Mouse (Mus musculus): ENCODE data around the gene Senp1. TPM values are rescaled to one million over a fixed set of nuclear protein-coding genes. Genes with fewer than 3 reads are reported as not detected.

Senp1 gene
- polyA plus RNA-seq, 1 experiment = 43.6 TPM

DNA sequence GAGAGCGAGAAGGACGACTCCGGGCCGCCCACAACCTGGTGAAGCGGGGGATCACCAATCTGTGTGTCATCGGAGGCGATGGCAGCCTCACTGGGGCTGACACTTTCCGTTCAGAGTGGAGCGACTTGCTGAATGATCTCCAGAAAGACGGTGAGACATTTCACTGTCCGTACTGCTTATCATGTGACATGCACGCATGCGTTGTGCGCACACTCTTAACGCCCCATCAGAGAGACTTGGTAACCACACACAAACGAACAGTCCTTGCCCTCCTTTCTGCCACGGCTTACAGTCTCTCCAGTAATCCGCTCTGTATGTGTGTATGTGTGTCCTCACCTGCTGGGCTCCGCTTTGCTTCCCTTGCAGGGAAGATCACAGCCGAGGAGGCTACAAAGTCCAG, 27.3 kb upstream of the Senp1 start:
- no peak for DNase-seq
- WGBS = 96% methylated on average over 20 of the region's 20 CpGs
- H3K27me3 ChIP-seq (ENCODE audit: control insufficient read depth, insufficient read depth, low read length) = no peaks in the 10 kb centered on the region
- no peak overlapping the region for H3K4me3 ChIP-seq (ENCODE audit: control insufficient read depth, insufficient read depth, low read length)
- peaks cover 5% of the 10 kb centered on the region; the same call in 1 of the 2 replicates for H3K36me3 ChIP-seq (ENCODE audit: control insufficient read depth, insufficient read depth, low read length)
- H3K4me1 ChIP-seq (replicated peaks; ENCODE audit: control insufficient read depth, insufficient read depth, low read length) = no peaks in the 10 kb centered on the region
- no peak overlapping the region for H3K27ac ChIP-seq (ENCODE audit: control insufficient read depth, insufficient read depth, low read length)
- TF ChIP-seq CTCF (IDR thresholded peaks at IDR 0.05; ENCODE audit: borderline replicate concordance, control insufficient read depth, extremely low read depth, insufficient read depth, low read length, poor library complexity) = no peak
- no peak for TF ChIP-seq POLR2A (IDR thresholded peaks at IDR 0.05; ENCODE audit: control insufficient read depth, extremely low read depth, insufficient read depth, low read length, poor library complexity)

DNA sequence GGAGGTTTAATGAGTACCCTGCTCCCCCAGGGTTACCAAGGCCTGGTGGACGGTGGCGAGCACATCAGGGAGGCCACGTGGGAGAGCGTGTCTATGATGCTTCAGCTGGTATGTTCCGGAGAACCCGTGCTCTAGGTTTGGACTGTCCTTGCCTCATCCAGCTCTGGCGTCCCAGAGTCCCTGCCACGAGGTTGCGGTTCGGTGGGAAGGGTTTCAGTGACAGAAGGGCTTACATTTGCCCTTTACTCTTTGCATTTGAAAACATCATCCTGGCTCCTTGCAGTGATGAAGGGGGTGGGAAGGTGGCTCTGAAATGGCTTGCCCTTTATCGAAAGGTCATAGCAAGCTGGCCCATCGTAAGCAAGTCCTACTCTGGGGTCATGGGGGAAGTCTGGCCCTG, 25.8 kb upstream of the Senp1 start:
- no peaks in the 10 kb centered on the region for H3K27me3 ChIP-seq (ENCODE audit: control insufficient read depth, insufficient read depth, low read length)
- H3K4me3 ChIP-seq (ENCODE audit: control insufficient read depth, insufficient read depth, low read length) = no peak overlapping the region
- peaks cover 5% of the 10 kb centered on the region; the same call in 1 of the 2 replicates for H3K36me3 ChIP-seq (ENCODE audit: control insufficient read depth, insufficient read depth, low read length)
- H3K27ac ChIP-seq (ENCODE audit: control insufficient read depth, insufficient read depth, low read length) = no peak overlapping the region
- TF ChIP-seq POLR2A (IDR thresholded peaks at IDR 0.05; ENCODE audit: control insufficient read depth, extremely low read depth, insufficient read depth, low read length, poor library complexity) = no peak
- TF ChIP-seq CTCF (IDR thresholded peaks at IDR 0.05; ENCODE audit: borderline replicate concordance, control insufficient read depth, extremely low read depth, insufficient read depth, low read length, poor library complexity) = no peak
- DNase-seq = no peak
- 97% methylated on average over 12 of the region's 12 CpGs for WGBS
- no peaks in the 10 kb centered on the region for H3K4me1 ChIP-seq (replicated peaks; ENCODE audit: control insufficient read depth, insufficient read depth, low read length)

DNA sequence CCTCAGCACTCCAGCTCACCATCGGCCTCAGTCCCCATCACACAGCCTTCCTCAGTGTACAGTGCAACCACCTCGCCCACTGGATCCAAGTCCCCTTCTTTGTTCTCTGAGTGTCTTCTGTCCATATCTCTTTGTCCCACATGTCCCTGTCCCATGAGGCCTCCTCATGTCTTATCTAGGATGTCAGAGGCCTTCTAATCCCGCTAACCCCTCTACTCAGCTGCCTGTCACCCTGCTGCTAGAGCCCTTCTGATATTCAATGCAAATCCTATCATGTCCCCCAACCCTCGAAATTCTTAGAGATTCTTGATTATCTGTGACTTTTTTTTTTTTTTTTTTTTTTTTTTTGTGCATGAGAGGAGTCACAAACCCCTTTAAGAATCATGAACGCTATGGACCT, 22.7 kb upstream of the Senp1 start:
- H3K4me3 ChIP-seq (ENCODE audit: control insufficient read depth, insufficient read depth, low read length) = no peak overlapping the region
- no peaks in the 10 kb centered on the region for H3K36me3 ChIP-seq (ENCODE audit: control insufficient read depth, insufficient read depth, low read length)
- WGBS = 95% methylated on average over 5 of the region's 5 CpGs
- no peak for DNase-seq
- H3K27ac ChIP-seq (ENCODE audit: control insufficient read depth, insufficient read depth, low read length) = no peak overlapping the region
- no peaks in the 10 kb centered on the region for H3K4me1 ChIP-seq (replicated peaks; ENCODE audit: control insufficient read depth, insufficient read depth, low read length)
- H3K27me3 ChIP-seq (ENCODE audit: control insufficient read depth, insufficient read depth, low read length) = no peaks in the 10 kb centered on the region
- TF ChIP-seq POLR2A (IDR thresholded peaks at IDR 0.05; ENCODE audit: control insufficient read depth, extremely low read depth, insufficient read depth, low read length, poor library complexity) = no peak
- no peak for TF ChIP-seq CTCF (IDR thresholded peaks at IDR 0.05; ENCODE audit: borderline replicate concordance, control insufficient read depth, extremely low read depth, insufficient read depth, low read length, poor library complexity)

DNA sequence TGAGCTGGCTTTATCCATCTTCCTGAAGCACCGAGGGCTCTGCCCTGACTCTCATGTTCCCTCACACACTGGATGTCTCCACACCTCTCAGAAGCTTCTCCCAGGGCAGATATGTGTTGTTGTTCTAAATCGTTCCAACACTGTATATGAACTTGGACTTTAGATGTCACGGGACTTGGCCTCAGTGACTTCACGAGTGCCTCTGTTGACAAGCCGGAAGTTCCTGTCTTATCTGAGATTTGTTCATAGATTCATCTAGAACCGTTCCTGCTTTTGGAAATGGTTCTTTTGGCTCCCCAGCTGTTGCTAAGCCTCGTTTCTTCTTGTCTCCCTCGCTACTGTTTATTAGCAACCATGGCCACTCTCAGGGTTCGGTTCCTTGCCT, 22.2 kb upstream of the Senp1 start:
- 96% methylated on average over 9 of the region's 9 CpGs for WGBS
- H3K27me3 ChIP-seq (ENCODE audit: control insufficient read depth, insufficient read depth, low read length) = no peaks in the 10 kb centered on the region
- no peak overlapping the region for H3K27ac ChIP-seq (ENCODE audit: control insufficient read depth, insufficient read depth, low read length)
- H3K4me1 ChIP-seq (replicated peaks; ENCODE audit: control insufficient read depth, insufficient read depth, low read length) = no peaks in the 10 kb centered on the region
- H3K36me3 ChIP-seq (ENCODE audit: control insufficient read depth, insufficient read depth, low read length) = no peaks in the 10 kb centered on the region
- TF ChIP-seq POLR2A (IDR thresholded peaks at IDR 0.05; ENCODE audit: control insufficient read depth, extremely low read depth, insufficient read depth, low read length, poor library complexity) = no peak
- H3K4me3 ChIP-seq (ENCODE audit: control insufficient read depth, insufficient read depth, low read length) = no peak overlapping the region
- no peak for DNase-seq

DNA sequence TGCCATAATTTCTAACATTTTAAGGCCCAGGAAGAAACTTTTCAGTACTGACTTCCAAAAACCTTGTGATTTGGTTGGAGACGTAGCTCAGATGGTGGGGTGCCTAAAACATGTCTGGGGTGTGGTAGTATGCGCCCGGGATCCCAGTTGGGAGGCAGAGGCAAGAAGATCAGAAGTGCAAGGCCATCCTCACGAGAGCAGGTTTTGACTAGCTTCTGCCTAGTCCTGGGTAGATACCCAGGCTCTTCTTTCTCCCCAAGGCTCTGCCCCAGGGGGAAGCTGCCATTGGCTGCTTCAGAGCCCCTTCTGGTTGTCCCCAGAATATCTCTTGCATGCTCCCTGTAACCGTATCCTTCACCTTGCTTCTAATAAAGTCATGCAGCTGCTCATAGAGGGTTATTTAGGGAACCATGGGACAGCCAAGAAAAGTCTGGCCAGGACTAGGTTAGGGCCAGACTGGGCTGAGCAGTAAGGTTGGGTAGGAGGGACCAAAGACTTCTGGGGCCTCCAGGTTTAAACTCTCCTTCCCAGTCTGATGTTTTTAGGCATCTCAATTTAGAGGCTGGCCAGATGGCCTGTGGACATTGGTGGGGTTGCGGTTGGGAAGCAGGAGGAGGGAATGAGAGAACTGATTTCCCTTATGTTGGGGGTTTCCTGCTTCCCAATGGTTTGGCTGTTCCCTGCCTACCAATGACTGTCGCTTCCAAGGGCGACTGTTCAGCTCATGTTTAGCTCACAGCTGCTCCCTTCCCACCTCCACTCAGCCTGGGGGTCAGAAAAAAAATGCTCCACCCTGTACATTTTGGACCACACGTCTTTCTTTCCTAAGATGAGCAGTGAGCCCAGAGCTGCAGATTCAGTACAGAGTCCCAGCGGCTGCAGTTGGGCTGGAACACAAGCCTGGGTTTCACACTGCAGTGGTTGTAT, 21.6 kb upstream of the Senp1 start:
- H3K36me3 ChIP-seq (ENCODE audit: control insufficient read depth, insufficient read depth, low read length) = no peaks in the 10 kb centered on the region
- 93% methylated on average over 10 of the region's 10 CpGs for WGBS
- DNase-seq = no peak
- no peak overlapping the region for H3K4me3 ChIP-seq (ENCODE audit: control insufficient read depth, insufficient read depth, low read length)
- H3K27ac ChIP-seq (ENCODE audit: control insufficient read depth, insufficient read depth, low read length) = no peak overlapping the region
- H3K4me1 ChIP-seq (replicated peaks; ENCODE audit: control insufficient read depth, insufficient read depth, low read length) = no peaks in the 10 kb centered on the region
- TF ChIP-seq POLR2A (IDR thresholded peaks at IDR 0.05; ENCODE audit: control insufficient read depth, extremely low read depth, insufficient read depth, low read length, poor library complexity) (no peak), CTCF (IDR thresholded peaks at IDR 0.05; ENCODE audit: borderline replicate concordance, control insufficient read depth, extremely low read depth, insufficient read depth, low read length, poor library complexity) (no peak)
- H3K27me3 ChIP-seq (ENCODE audit: control insufficient read depth, insufficient read depth, low read length) = no peaks in the 10 kb centered on the region

DNA sequence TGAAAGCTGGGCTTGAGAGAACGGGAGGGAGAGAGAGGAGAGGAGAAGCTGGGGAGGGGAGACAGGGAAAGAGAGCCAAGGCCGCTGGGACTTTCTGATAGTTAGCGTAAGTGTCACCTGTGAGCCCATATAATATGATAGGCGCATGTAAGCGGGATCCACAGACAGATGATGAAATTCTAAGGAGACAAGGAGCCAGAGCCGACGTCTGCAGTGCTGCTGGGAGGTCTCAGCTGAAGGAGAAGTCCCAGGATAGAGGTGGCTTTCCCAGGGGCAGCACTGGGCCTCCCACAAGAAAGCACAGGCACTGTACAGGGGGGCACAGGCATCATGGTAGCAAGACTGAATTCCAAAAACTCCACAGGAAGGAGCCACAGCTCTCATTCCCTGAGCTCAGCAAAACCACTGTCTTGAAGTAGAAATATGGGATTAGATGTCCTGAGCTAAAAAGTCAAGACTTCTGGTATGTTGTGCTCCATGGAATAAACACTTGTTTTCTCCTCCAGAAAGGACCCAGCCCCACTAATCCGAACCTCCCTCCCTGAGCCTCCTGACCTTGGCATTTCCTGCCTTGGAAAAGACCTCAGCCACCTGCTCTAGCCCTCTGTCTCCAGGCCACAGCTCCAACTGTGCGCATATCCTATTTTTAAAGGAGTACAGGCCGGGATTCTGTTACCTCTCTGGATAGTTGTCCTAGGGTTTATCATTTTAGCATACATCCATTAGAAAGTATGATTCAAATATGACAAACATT, 20.7 kb upstream of the Senp1 start:
- TF ChIP-seq CTCF (IDR thresholded peaks at IDR 0.05; ENCODE audit: borderline replicate concordance, control insufficient read depth, extremely low read depth, insufficient read depth, low read length, poor library complexity) = no peak
- no peak for TF ChIP-seq POLR2A (IDR thresholded peaks at IDR 0.05; ENCODE audit: control insufficient read depth, extremely low read depth, insufficient read depth, low read length, poor library complexity)
- Histone ChIP-seq H3K27ac (ENCODE audit: control insufficient read depth, insufficient read depth, low read length) (no peak overlapping the region), H3K4me1 (replicated peaks; ENCODE audit: control insufficient read depth, insufficient read depth, low read length) (no peaks in the 10 kb centered on the region), H3K36me3 (ENCODE audit: control insufficient read depth, insufficient read depth, low read length) (no peaks in the 10 kb centered on the region), H3K4me3 (ENCODE audit: control insufficient read depth, insufficient read depth, low read length) (no peak overlapping the region), H3K27me3 (ENCODE audit: control insufficient read depth, insufficient read depth, low read length) (no peaks in the 10 kb centered on the region)
- no peak for DNase-seq
- WGBS = 94% methylated on average over 10 of the region's 10 CpGs

All from thymus, adult 2 months (tissue).